Mouse (Mus musculus) adrenal gland, postnatal 25 days (tissue): ENCODE results near the gene Gdf2. TPM values are rescaled to one million over a fixed set of nuclear protein-coding genes. Genes with fewer than 3 reads are reported as not detected.
A peak's percentile ranks its signal among the peaks of the same experiment; 100 is the strongest.

Source experiments
- DNase-seq: peaks from one replicate; pipeline ENCODE4 v3.0.0; 2021; ENCODE audit warnings: mixed read lengths
- total RNA-seq: library from RNA; stranded (reverse); gene quantifications from 2 replicates; pipeline ENCODE4 v1.2.3, GENCODE M21; 2021

Gene Gdf2
- total RNA-seq, 1 experiment from 2014 or later, result not detected

DNA sequence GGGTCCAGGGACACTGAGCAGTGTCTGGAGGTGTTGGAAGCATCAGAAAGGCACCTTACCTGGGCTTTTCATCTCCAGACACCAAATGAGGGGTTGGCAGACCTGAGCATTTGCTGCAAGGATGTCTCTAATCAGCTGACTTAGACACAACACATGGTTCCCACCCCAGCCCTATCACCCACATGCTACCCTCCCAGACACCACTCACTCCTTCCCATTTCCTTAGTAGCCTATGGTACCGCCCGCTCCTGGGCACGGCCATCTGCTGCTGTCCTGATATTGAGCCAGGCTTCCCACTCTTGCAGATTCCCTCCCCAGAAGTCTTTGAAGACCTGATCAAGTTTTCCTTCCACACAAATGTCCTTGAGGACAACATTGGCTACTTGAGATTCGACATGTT is 17.3 kb downstream of the Gdf2 start:
- no peak for DNase-seq

- no peak for DNase-seq
Observed at GRCm38 (mm10) chr14:33958841-33959240, 18.0 kb downstream of the Gdf2 start.

DNA sequence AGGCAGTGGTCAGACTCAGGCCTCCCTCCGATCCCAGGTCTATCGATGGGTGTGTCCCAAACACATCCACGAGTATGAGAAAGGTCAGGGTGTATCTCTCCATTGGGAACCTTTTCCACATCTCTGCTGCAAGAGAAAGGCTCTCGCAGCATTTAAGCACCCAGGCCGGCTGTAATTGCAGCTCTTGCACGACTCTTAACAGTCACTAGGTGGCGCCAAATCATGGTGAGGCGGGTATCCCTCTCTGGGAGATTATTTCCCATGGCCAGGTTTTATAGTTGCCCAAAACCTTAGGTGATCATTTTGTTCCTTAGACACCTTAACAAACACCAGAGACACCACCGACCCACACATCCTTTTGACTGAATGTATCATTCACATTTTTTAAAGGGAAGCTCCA is 18.5 kb downstream of the Gdf2 start:
- DNase-seq, result peak; percentile 51

DNA sequence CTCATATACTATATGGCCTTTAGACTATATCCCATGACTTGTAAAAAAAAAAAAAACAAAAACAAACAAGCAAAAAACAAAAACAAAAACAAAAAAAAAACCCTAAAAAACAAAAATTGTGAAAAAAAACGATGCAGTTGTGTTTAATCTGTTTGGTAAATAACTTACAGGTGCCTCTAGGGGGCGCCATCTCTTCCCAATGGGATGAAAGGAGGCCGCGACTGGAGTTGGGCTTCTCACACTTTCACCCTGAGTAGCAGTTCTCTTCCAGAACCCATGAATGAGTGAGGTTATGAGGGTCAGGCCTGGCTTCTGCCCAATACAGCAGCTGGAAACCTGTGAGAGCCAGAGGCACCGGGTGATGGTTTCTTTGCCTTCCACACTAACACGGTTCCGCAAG is 24.8 kb downstream of the Gdf2 start:
- DNase-seq, result no peak

- no peak for DNase-seq
Observed at GRCm38 (mm10) chr14:33972679-33973078, 31.8 kb downstream of the Gdf2 start.

GRCm38 (mm10) chr14:33974752-33975151 is 33.9 kb downstream of the Gdf2 start:
- DNase-seq, result no peak

- DNase-seq, result no peak
Observed at GRCm38 (mm10) chr14:33977748-33978147, 36.9 kb downstream of the Gdf2 start.

GRCm38 (mm10) chr14:33978604-33979059 is 37.8 kb downstream of the Gdf2 start, which contains the start of gene Zfp488:
Zfp488 (minus strand) TSS chr14:33978764.
- DNase-seq, result no peak

- DNase-seq, result no peak
Observed at GRCm38 (mm10) chr14:33989201-33989600, 48.4 kb downstream of the Gdf2 start.

GRCm38 (mm10) chr14:33991971-33992370 is 51.1 kb downstream of the Gdf2 start:
- DNase-seq, result no peak

DNA sequence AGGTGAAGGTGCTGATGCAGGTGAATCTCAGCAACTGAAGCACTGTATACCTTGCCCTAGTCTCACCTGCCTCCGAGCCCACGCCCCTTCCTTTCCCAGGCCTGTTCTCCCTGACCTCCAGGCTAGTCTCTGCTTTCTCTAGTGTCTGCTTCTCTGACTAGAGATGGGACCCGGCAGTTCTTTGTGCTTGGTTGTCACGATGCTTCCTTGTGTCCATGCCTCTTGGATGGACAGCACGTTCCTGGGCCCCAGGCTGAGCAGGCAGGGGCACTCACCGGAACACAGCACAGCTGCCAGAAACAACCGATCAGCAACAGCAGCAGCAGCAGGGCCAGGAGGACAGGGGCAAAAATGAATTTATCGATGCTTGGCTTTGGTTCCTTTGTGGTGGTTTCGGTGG is 52.2 kb downstream of the Gdf2 start:
- DNase-seq, result no peak

DNA sequence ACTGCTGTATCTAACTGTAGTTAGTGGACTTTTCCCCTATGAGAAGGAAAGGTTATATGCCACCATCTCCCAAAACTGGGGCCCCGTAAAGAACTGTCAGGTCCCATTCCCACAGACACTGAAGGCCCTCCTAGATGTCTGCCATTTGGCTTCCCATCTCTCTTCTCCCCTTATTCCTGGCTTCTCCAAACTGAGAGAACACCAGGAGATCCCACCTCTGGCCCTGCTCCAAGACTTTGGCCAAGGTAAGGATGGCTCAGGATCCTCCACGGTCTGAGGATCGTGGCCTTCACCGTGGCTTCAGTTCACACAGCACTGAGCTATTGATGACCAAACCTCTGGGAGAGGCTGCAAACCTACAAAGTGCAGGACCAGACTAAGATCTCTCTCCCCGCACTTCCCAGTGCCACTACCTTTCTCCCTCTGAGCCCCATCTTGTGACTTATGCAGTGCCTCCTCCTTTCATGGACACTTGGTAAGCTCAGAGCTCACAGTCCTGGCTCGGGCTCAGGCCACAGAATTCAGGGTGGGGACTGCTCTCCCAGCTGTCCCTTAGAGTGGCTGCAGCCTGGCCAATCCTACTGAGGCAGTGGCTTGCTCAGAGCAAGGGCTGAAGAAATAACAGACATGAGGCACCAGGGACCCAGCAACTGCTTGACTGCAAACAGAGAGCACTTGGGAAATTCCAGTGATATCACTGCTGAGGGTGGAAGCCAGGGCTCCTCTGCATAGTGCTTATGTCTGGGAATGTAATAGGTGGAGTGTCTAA is 52.9 kb downstream of the Gdf2 start:
- DNase-seq, result no peak

Other genes starting within 250 kb of the Gdf2 start
- gene Gdf10, start 17.5 kb upstream of the Gdf2 start, total RNA-seq, result 10.4 and 10.8 TPM in 2 replicates
- not detected in 2 replicates for gene Rbp3, start 13.0 kb downstream of the Gdf2 start, total RNA-seq
- 0.12 TPM in 1 of 2 replicates, not detected in the other for gene Zfp488, start 37.7 kb downstream of the Gdf2 start, total RNA-seq
- not detected in 2 replicates for gene Gm30083, start 74.1 kb downstream of the Gdf2 start, total RNA-seq
- not detected in 2 replicates for gene Gm5460, start 75.7 kb downstream of the Gdf2 start, total RNA-seq
- not detected in 2 replicates for gene Antxrl, start 111.7 kb downstream of the Gdf2 start, total RNA-seq
- 1.3 and 2.1 TPM in 2 replicates for gene Anxa8, start 144.9 kb downstream of the Gdf2 start, total RNA-seq
- gene A630023A22Rik, start 161.7 kb downstream of the Gdf2 start, total RNA-seq, result not detected in 2 replicates
- 0.15 TPM in 1 of 2 replicates, not detected in the other for gene Npy4r, start 211.4 kb downstream of the Gdf2 start, total RNA-seq